Mouse (Mus musculus) hematopoietic stem cell, adult 5-6 weeks (primary cell): ENCODE data around the gene Otx1. TPM values are rescaled to one million over a fixed set of nuclear protein-coding genes. Genes with fewer than 3 reads are reported as not detected.

Experiments
- ATAC-seq, 2 experiments: fragments of 125-278 bp in 1 of 2; replicated peaks in 1 of 2; 2 replicates each; pipeline ENCODE4 v1.8.0; 2016 to 2017; ENCODE audit warnings: inconsistent platforms in 2 of 2, mild to moderate bottlenecking in 2 of 2, moderate number of reproducible peaks in 2 of 2, low read depth in 1 of 2, moderate TSS enrichment in 1 of 2; ENCODE audit not compliant: low FRiP score in 2 of 2, poor library complexity in 2 of 2, severe bottlenecking in 2 of 2, insufficient read depth in 1 of 2, low TSS enrichment in 1 of 2
- total RNA-seq: library from RNA; stranded (forward); fragments of 172-1452, 232-1000 nt; gene quantifications from 2 replicates; pipeline ENCODE4 v1.2.3, GENCODE M21; 2017

Otx1 gene
- total RNA-seq, 1 experiment from 2014 or later: not detected

GRCm38 (mm10) chr11:21985118-21985517 is 17.6 kb downstream of the Otx1 start:
- ATAC-seq: peak; percentile 37 to 53; a peak in 3 of 4 replicates

GRCm38 (mm10) chr11:21974005-21974531 is 28.6 kb downstream of the Otx1 start:
- peak; percentile 37 to 77; a peak in 3 of 4 replicates for ATAC-seq

GRCm38 (mm10) chr11:21973597-21973996 is 29.1 kb downstream of the Otx1 start:
- ATAC-seq: no peak

GRCm38 (mm10) chr11:21968922-21969321 is 33.8 kb downstream of the Otx1 start:
- ATAC-seq: no peak

- ATAC-seq: no peak
These were observed 47.5 kb downstream of the Otx1 start for GRCm38 (mm10) chr11:21955167-21955566.

- ATAC-seq: no peak
These were observed 51.0 kb downstream of the Otx1 start for GRCm38 (mm10) chr11:21951657-21952237.

- ATAC-seq: no peak
These were observed 52.6 kb downstream of the Otx1 start for GRCm38 (mm10) chr11:21950094-21950493.
